Mouse (Mus musculus): ENCODE measurements around the gene 2610528A11Rik. TPM values are rescaled to one million over a fixed set of nuclear protein-coding genes. Genes with fewer than 3 reads are reported as not detected.

2610528A11Rik gene
- polyA plus RNA-seq, 1 experiment = not detected

DNA sequence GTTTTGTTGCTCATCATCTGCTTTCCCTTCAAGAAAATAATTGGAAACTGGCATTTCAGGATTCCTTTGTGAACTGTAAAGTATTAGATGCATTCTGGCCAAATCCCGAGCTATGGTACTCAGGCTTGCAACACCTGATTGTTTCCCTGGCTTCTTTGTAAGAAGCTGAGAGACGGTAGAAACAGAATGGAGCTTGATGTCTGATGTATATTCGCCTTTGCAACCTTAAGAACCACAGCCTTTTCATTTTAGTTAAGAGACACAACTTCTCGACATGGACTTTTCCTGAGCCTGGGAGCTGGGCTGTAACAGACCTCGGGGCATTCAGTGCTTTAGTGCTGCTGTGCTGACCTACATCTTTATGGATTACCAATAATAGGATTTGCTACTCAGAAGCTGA is 46.2 kb downstream of the 2610528A11Rik start, which contains the start of gene Lrit2:
Gene Lrit2, plus strand, starts transcription at position 301 of the 400 bp plus-strand sequence.
- 80% methylated on average over 5 of the region's 5 CpGs for WGBS
- no peaks in the 10 kb centered on the region for H3K4me1 ChIP-seq (ENCODE audit: control insufficient read depth, insufficient read depth, low read length)
- TF ChIP-seq CTCF (IDR thresholded peaks at IDR 0.05; ENCODE audit: insufficient read depth, low read depth, low read length) (no peak), POLR2A (IDR thresholded peaks at IDR 0.05; ENCODE audit: insufficient read depth, low read depth, low read length) (no peak)
- no peak within 1 kb of the TSS for H3K4me3 ChIP-seq (ENCODE audit: insufficient read depth, low read depth, low read length)
- H3K27ac ChIP-seq (ENCODE audit: insufficient read depth, low read depth, low read length) = no peak within 1 kb of the TSS

DNA sequence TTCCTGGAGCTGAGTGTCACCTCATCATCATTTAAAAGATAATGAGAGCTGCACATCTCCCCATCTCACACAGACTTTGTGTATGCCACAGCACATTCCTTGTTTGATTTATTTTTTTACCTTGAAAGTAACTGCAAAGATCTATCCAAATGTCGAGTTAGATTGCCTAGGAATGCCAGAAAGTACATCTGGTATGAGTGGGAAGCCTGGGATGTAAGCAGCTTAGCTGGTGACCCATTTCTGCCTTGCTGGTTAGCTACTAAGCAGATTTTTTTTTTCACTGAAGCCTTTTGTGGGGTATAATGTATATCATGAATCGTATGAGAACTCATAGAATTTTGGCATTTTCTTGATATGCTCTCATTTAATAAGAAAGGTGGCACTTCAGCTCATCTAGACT is 47.2 kb downstream of the 2610528A11Rik start:
- 59% methylated on average over 2 of the region's 2 CpGs for WGBS
- Histone ChIP-seq H3K4me1 (ENCODE audit: control insufficient read depth, insufficient read depth, low read length) (no peaks in the 10 kb centered on the region), H3K27ac (ENCODE audit: insufficient read depth, low read depth, low read length) (no peak overlapping the region), H3K4me3 (ENCODE audit: insufficient read depth, low read depth, low read length) (no peak overlapping the region)
- TF ChIP-seq POLR2A (IDR thresholded peaks at IDR 0.05; ENCODE audit: insufficient read depth, low read depth, low read length) (no peak), CTCF (IDR thresholded peaks at IDR 0.05; ENCODE audit: insufficient read depth, low read depth, low read length) (no peak)

DNA sequence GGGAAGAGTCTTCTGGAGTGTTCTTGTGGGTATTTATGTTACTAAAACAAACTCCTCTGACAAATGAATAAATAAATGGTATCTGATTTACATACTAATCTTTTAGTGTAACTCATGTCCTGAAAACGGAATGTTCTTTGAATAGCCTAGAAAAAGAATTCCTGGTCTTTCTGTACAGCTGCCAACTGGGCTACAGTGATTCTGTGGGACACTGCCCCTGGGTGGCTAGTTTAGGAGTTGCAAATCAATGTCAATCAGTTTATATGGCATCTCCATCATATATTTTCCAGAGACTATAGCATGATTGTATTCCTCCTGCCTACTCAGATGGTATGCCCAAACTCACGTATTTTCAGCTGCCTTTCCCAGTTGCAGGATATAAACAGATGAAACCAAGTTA is 49.0 kb downstream of the 2610528A11Rik start:
- Histone ChIP-seq H3K4me3 (ENCODE audit: insufficient read depth, low read depth, low read length) (no peak overlapping the region), H3K4me1 (ENCODE audit: control insufficient read depth, insufficient read depth, low read length) (no peaks in the 10 kb centered on the region), H3K27ac (ENCODE audit: insufficient read depth, low read depth, low read length) (no peak overlapping the region)
- 45% methylated on average over 2 of the region's 2 CpGs for WGBS
- no peak for TF ChIP-seq CTCF (IDR thresholded peaks at IDR 0.05; ENCODE audit: insufficient read depth, low read depth, low read length)
- TF ChIP-seq POLR2A (IDR thresholded peaks at IDR 0.05; ENCODE audit: insufficient read depth, low read depth, low read length) = no peak

Other genes with a start within 250 kb of the 2610528A11Rik start
- gene Ccser2, start 145.2 kb downstream of the 2610528A11Rik start, polyA plus RNA-seq (2012; ENCODE audit: insufficient read depth, insufficient read length, low replicate concordance, missing spikeins) = not detected in 2 replicates
- gene Rgr, start 65.1 kb downstream of the 2610528A11Rik start, polyA plus RNA-seq (2012; ENCODE audit: insufficient read depth, insufficient read length, low replicate concordance, missing spikeins) = not detected in 2 replicates
- gene Lrit1, start 59.2 kb downstream of the 2610528A11Rik start, polyA plus RNA-seq (2012; ENCODE audit: insufficient read depth, insufficient read length, low replicate concordance, missing spikeins) = not detected in 2 replicates
- not detected in 2 replicates for gene Lrit2, start 46.1 kb downstream of the 2610528A11Rik start, polyA plus RNA-seq (2012; ENCODE audit: insufficient read depth, insufficient read length, low replicate concordance, missing spikeins)
- 353 TPM in 1 of 2 replicates, not detected in the other for gene Cdhr1, start 15.7 kb downstream of the 2610528A11Rik start, polyA plus RNA-seq (2012; ENCODE audit: insufficient read depth, insufficient read length, low replicate concordance, missing spikeins)
- 602 TPM in 1 of 2 replicates, not detected in the other for gene Ghitm, start 21.2 kb upstream of the 2610528A11Rik start, polyA plus RNA-seq (2012; ENCODE audit: insufficient read depth, insufficient read length, low replicate concordance, missing spikeins)